Mouse (Mus musculus): Measurements from ENCODE around the gene Birc3.

DNA sequence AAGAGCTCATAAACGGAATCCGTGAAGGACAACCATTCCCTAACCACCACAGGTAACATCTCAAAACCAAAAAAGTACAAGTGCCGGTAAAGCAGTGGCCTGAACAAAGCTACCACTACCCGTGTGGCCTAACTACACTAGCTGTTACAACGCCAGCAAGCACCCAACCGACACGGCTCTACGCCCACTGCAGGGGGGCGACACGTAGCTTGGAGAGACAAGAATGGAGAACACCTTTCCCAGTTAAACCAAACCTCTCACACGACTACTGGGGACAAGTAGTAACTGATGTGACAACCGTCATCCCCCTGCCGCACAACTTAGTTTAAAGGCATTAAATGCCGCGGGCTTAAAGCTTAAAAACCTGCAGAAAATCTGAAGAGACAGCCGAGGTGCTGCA is 36.7 kb downstream of the Birc3 start:
- TF ChIP-seq MAFK (IDR thresholded peaks at IDR 0.05; ENCODE audit: insufficient read depth, low read depth, low read length) (no peak), HCFC1 (IDR thresholded peaks at IDR 0.05; ENCODE audit: borderline replicate concordance, insufficient read depth, low read length) (no peak), ZNF384 (IDR thresholded peaks at IDR 0.05; ENCODE audit: low read depth, low read length) (no peak)
